Mouse (Mus musculus) stomach, postnatal 0 days (tissue): Measurements from ENCODE around the gene Hyal2.

ENCODE experiments used
- CTCF ChIP-seq: IDR thresholded peaks from 2 replicates; pipeline ENCODE4 v1.5.1; 2016; ENCODE audit warnings: antibody characterized with exemption, low read depth, mild to moderate bottlenecking, moderate library complexity
- EP300 ChIP-seq: optimal IDR thresholded peaks from 2 replicates; pipeline ENCODE3; 2016; ENCODE audit warnings: antibody characterized with exemption

DNA sequence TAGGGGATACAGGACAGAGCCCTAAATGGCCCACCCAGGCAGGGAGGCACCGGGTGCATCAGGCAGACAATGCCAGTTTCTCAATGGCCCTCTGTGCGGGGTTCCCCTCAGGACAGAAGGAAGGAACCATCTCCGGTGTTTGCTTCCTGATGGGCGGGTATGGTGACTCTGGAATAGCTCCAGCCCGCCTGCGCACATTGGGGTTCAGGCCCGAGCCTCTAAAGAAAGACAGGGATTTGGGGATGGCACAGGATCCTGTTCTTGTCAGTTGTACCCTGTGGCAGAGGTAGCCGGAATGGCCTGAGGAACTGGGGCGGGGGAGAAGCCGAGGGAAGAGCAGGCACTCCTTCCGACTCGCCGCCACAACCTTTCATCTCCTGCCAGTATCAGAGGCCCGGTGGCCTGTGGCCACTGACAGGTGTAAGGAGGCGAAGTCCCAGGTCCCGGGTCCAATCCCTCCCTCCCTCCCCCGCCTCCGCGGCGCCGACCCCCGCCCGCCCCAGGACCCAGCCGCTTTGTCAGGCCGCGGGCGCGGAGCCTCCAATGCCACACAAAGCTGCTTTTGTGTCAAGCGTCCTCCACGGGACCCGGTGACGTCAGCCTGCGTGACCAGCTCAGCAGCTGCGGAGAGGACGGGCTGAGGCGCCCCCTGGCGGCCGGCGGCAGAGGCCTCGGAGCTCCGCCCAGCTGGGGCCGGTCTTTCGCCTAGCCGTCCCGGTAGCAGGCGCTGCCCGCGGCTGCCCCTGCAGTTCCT lies 44.6 kb downstream of the Hyal2 start:
- TF ChIP-seq CTCF (peak; percentile 97), EP300 (peak; percentile 86)
